Mouse (Mus musculus) kidney, postnatal 10 days (tissue): ENCODE results near the gene Sfi1.
"Not testable (repeated sequence)": the region's sequence is repeated elsewhere in the genome, so short reads cannot be mapped to it uniquely, and the experiment has no call there.

Source experiments
- DNase-seq: peaks from one replicate; pipeline ENCODE4 v3.0.0; 2021; ENCODE audit warnings: mixed read lengths

Sfi1 gene

GRCm38 (mm10) chr11:3193363-3193762 lies at the start of gene Sfi1:
Gene Sfi1, minus strand, starts transcription at chr11:3193463.
- no peak for DNase-seq

- DNase-seq = no peak
Observed at GRCm38 (mm10) chr11:3242395-3242794, 49.1 kb upstream of the Sfi1 start.

GRCm38 (mm10) chr11:3235277-3235676 lies 42.0 kb upstream of the Sfi1 start:
- DNase-seq = no peak

GRCm38 (mm10) chr11:3233704-3234103 lies 40.4 kb upstream of the Sfi1 start:
- DNase-seq = no peak

GRCm38 (mm10) chr11:3232248-3232647 lies 39.0 kb upstream of the Sfi1 start:
- DNase-seq = no peak

- no peak for DNase-seq
Observed at GRCm38 (mm10) chr11:3227113-3227512, 33.9 kb upstream of the Sfi1 start.

- DNase-seq = no peak
Observed at GRCm38 (mm10) chr11:3223105-3223504, 29.8 kb upstream of the Sfi1 start.

GRCm38 (mm10) chr11:3212526-3212925 lies 19.3 kb upstream of the Sfi1 start:
- DNase-seq = no peak

GRCm38 (mm10) chr11:3206783-3207182 lies 13.5 kb upstream of the Sfi1 start:
- no peak for DNase-seq

- DNase-seq = no peak
Observed at GRCm38 (mm10) chr11:3205207-3205606, 11.9 kb upstream of the Sfi1 start.

- no peak for DNase-seq
Observed at GRCm38 (mm10) chr11:3203771-3204170, 10.5 kb upstream of the Sfi1 start.

- peak; percentile 81 for DNase-seq
Observed at GRCm38 (mm10) chr11:3202781-3203441, 9.6 kb upstream of the Sfi1 start.

- DNase-seq = peak; percentile 94
Observed at GRCm38 (mm10) chr11:3202231-3202701, 9.0 kb upstream of the Sfi1 start, which contains the start of gene Eif4enif1. Gene Eif4enif1, plus strand, starts transcription at chr11:3202392.

GRCm38 (mm10) chr11:3201326-3202230 lies 8.3 kb upstream of the Sfi1 start:
- DNase-seq = peak; percentile 27

GRCm38 (mm10) chr11:3200636-3201035 lies 7.4 kb upstream of the Sfi1 start:
- not testable (repeated sequence) for DNase-seq

- DNase-seq = peak; percentile 30
Observed at GRCm38 (mm10) chr11:3182707-3183106, 10.6 kb downstream of the Sfi1 start.

- DNase-seq = not testable (repeated sequence)
Observed at GRCm38 (mm10) chr11:3181971-3182370, 11.3 kb downstream of the Sfi1 start.

- DNase-seq = peak; percentile 68
Observed at GRCm38 (mm10) chr11:3181250-3181649, 12.0 kb downstream of the Sfi1 start.

GRCm38 (mm10) chr11:3180510-3181160 lies 12.6 kb downstream of the Sfi1 start:
- not testable (repeated sequence) for DNase-seq

GRCm38 (mm10) chr11:3179726-3180092 lies 13.6 kb downstream of the Sfi1 start:
- peak; percentile 23 for DNase-seq

- DNase-seq = peak; percentile 43
Observed at GRCm38 (mm10) chr11:3178968-3179725, 14.1 kb downstream of the Sfi1 start.
